Mouse (Mus musculus) ES-E14 (cell line): ENCODE data around the gene Nsun2.

ENCODE experiments used
- CHD2 ChIP-seq: IDR thresholded peaks from 2 replicates; pipeline ENCODE4 v1.6.1; 2014; ENCODE audit warnings: mild to moderate bottlenecking, low read depth, low read length, inconsistent platforms
- MAFK ChIP-seq: IDR thresholded peaks from 2 replicates; pipeline ENCODE4 v1.6.1; 2014; ENCODE audit warnings: mild to moderate bottlenecking, low read depth, low read length, inconsistent platforms; ENCODE audit not compliant: insufficient read depth
- ZC3H11A ChIP-seq: IDR thresholded peaks from 2 replicates; pipeline ENCODE4 v1.6.1; 2012; ENCODE audit warnings: low read depth, mild to moderate bottlenecking, inconsistent platforms, low read length, borderline replicate concordance
- ZNF384 ChIP-seq: IDR thresholded peaks from 2 replicates; pipeline ENCODE4 v1.6.1; 2012; ENCODE audit warnings: low read depth, low read length, inconsistent platforms

- no peak for TF ChIP-seq ZC3H11A
- no peak for TF ChIP-seq ZNF384
- TF ChIP-seq MAFK: no peak
- TF ChIP-seq CHD2: no peak
Observed at GRCm38 (mm10) chr13:69555957-69556482, 22.5 kb downstream of the Nsun2 start.
